Mouse (Mus musculus) limb, embryonic 11.5 days (tissue): ENCODE measurements around the gene Anapc1. TPM values are rescaled to one million over a fixed set of nuclear protein-coding genes. Genes with fewer than 3 reads are reported as not detected.
A peak's percentile ranks its signal among the peaks of the same experiment; 100 is the strongest.
"Not testable (repeated sequence)": the region's sequence is repeated elsewhere in the genome, so short reads cannot be mapped to it uniquely, and the experiment has no call there.

Experiments used
- ATAC-seq: fragments of 200-750 bp; cut with Nextera tagmentation; 2 replicates; pipeline ENCODE4 v1.8.0; 2017; ENCODE audit warnings: low read depth; ENCODE audit not compliant: insufficient number of reproducible peaks, low FRiP score, low TSS enrichment
- DNase-seq: peaks from one replicate; pipeline ENCODE4 v3.0.0-alpha.2; 2015; ENCODE audit warnings: low spot score
- H3K27ac ChIP-seq: fragments of 300-500 bp; sonication (generic); replicated peaks from 2 replicates; pipeline ENCODE4 v1.5.1; 2014; ENCODE audit warnings: low read depth, mild to moderate bottlenecking, low read length
- H3K27me3 ChIP-seq: fragments of 300-500 bp; sonication (generic); 2 replicates; pipeline ENCODE4 v1.6.1; 2014; ENCODE audit warnings: mild to moderate bottlenecking, low read length, mixed read lengths; ENCODE audit not compliant: control insufficient read depth, insufficient read depth
- H3K36me3 ChIP-seq: fragments of 300-500 bp; sonication (generic); 2 replicates; pipeline ENCODE4 v1.6.1; 2014; ENCODE audit warnings: mild to moderate bottlenecking, low read length, moderate library complexity, mixed read lengths; ENCODE audit not compliant: control insufficient read depth, insufficient read depth
- H3K4me1 ChIP-seq: fragments of 300-500 bp; sonication (generic); 2 replicates; pipeline ENCODE4 v1.6.1; 2014; ENCODE audit warnings: low read length, mixed read lengths; ENCODE audit not compliant: control insufficient read depth, insufficient read depth
- H3K4me2 ChIP-seq: fragments of 300-500 bp; sonication (generic); 2 replicates; pipeline ENCODE4 v1.6.1; 2014; ENCODE audit warnings: low read depth, mild to moderate bottlenecking, moderate library complexity; ENCODE audit not compliant: severe bottlenecking
- H3K4me3 ChIP-seq: fragments of 300-500 bp; sonication (generic); 2 replicates; pipeline ENCODE4 v1.5.1; 2014; ENCODE audit warnings: low read depth, low read length
- H3K9ac ChIP-seq: fragments of 300-500 bp; sonication (generic); 2 replicates; pipeline ENCODE4 v1.6.1; 2014; ENCODE audit warnings: mild to moderate bottlenecking, low read length
- H3K9me3 ChIP-seq: fragments of 300-500 bp; sonication (generic); 2 replicates; pipeline ENCODE4 v1.6.1; 2016; ENCODE audit warnings: low read length; ENCODE audit not compliant: control insufficient read depth
- WGBS: fragments of 180-500 bp; shearing (Covaris S2); extraction: QIAGEN DNeasy Blood & Tissue Kit; methylation state at CpG from one replicate; pipeline ENCODE4 v1.1.7; 2014; 5-methylcytosine and 5-hydroxymethylcytosine counted together
- polyA plus RNA-seq: library from polyadenylated mRNA; unstranded; fragments of >200 nt; fragmentation: Nextera tagmentation; extraction: Ambion mirVana; gene quantifications from 2 replicates; pipeline ENCODE4 v1.2.1, GENCODE M21; 2014

Gene Anapc1
- polyA plus RNA-seq, 1 experiment from 2014 or later = 99.7 TPM

- Histone ChIP-seq H3K4me1 (no peaks in the 10 kb centered on the region), H3K4me3 (no peak overlapping the region), H3K9me3 (no peaks in the 10 kb centered on the region), H3K27ac (no peak overlapping the region), H3K9ac (no peak overlapping the region), H3K36me3 (no peaks in the 10 kb centered on the region), H3K27me3 (no peaks in the 10 kb centered on the region), H3K4me2 (no peak overlapping the region)
- no peak for DNase-seq
- ATAC-seq = no peak
Observed at GRCm38 (mm10) chr2:128694548-128694947, 7.4 kb upstream of the Anapc1 start.

- WGBS = 91% methylated on average over 3 of the region's 3 CpGs
Observed at GRCm38 (mm10) chr2:128693828-128694227, 6.6 kb upstream of the Anapc1 start.

GRCm38 (mm10) chr2:128693236-128693635, 6.0 kb upstream of the Anapc1 start:
- Histone ChIP-seq H3K9me3 (no peaks in the 10 kb centered on the region), H3K27me3 (no peaks in the 10 kb centered on the region), H3K27ac (no peak overlapping the region), H3K4me3 (no peak overlapping the region), H3K4me2 (no peak overlapping the region), H3K9ac (no peak overlapping the region), H3K4me1 (no peaks in the 10 kb centered on the region), H3K36me3 (no peaks in the 10 kb centered on the region)
- 79% methylated on average over 4 of the region's 4 CpGs for WGBS
- DNase-seq (no peak), ATAC-seq (no peak)

More at GRCm38 (mm10) chr2:128693828-128694227, 6.6 kb upstream of the Anapc1 start:
- not testable (repeated sequence) for DNase-seq, H3K4me2 ChIP-seq, H3K9me3 ChIP-seq, H3K27me3 ChIP-seq, H3K27ac ChIP-seq, H3K36me3 ChIP-seq, H3K4me1 ChIP-seq, H3K9ac ChIP-seq, H3K4me3 ChIP-seq, ATAC-seq

- DNase-seq (no peak), ATAC-seq (no peak)
- Histone ChIP-seq H3K4me3 (no peak overlapping the region), H3K9ac (no peak overlapping the region), H3K4me1 (no peaks in the 10 kb centered on the region), H3K27me3 (no peaks in the 10 kb centered on the region), H3K36me3 (no peaks in the 10 kb centered on the region), H3K4me2 (no peak overlapping the region), H3K27ac (no peak overlapping the region), H3K9me3 (no peaks in the 10 kb centered on the region)
- 84% methylated on average over 10 of the region's 10 CpGs for WGBS
Observed at GRCm38 (mm10) chr2:128692771-128693170, 5.6 kb upstream of the Anapc1 start.

GRCm38 (mm10) chr2:128692336-128692735, 5.1 kb upstream of the Anapc1 start:
- H3K9ac ChIP-seq = no peak overlapping the region
- DNase-seq = peak; percentile 40
- no peak overlapping the region for H3K27ac ChIP-seq
- no peaks in the 10 kb centered on the region for H3K36me3 ChIP-seq
- H3K4me3 ChIP-seq = no peak overlapping the region
- 55% methylated on average over 14 of the region's 14 CpGs for WGBS
- H3K27me3 ChIP-seq = no peaks in the 10 kb centered on the region
- no peak overlapping the region for H3K4me2 ChIP-seq
- H3K9me3 ChIP-seq = no peaks in the 10 kb centered on the region
- ATAC-seq = no peak
- H3K4me1 ChIP-seq = no peaks in the 10 kb centered on the region

- Histone ChIP-seq H3K4me1 (peaks cover 6% of the 10 kb centered on the region), H3K4me2 (peak overlapping the region; percentile 49), H3K4me3 (peak overlapping the region; percentile 90), H3K9ac (peak overlapping the region; percentile 99), H3K27ac (peak overlapping the region; percentile 84; the same call in 1 of the 2 replicates), H3K27me3 (no peaks in the 10 kb centered on the region), H3K9me3 (no peaks in the 10 kb centered on the region), H3K36me3 (0 out of 2 replicates have a peak, but pooled peaks cover 4% of the 10 kb centered on the region)
- WGBS = 42% methylated on average over 10 of the region's 10 CpGs
- peak; percentile 80; the same call in 1 of the 2 replicates for ATAC-seq
- no peak for DNase-seq
Observed at GRCm38 (mm10) chr2:128687558-128688120, 448 bp upstream of the Anapc1 start.

GRCm38 (mm10) chr2:128680661-128681060, 6.5 kb downstream of the Anapc1 start:
- Histone ChIP-seq H3K9me3 (no peaks in the 10 kb centered on the region), H3K4me1 (peaks cover 1% of the 10 kb centered on the region), H3K36me3 (peaks cover 12% of the 10 kb centered on the region; the same call in 1 of the 2 replicates), H3K9ac (no peak overlapping the region), H3K4me2 (no peak overlapping the region), H3K27ac (no peak overlapping the region), H3K27me3 (no peaks in the 10 kb centered on the region), H3K4me3 (no peak overlapping the region)
- 76% methylated on average over 4 of the region's 4 CpGs for WGBS
- DNase-seq (no peak), ATAC-seq (no peak)

- DNase-seq (no peak), ATAC-seq (no peak)
- 92% methylated on average over 1 of the region's 1 CpGs for WGBS
- H3K4me1 ChIP-seq = no peaks in the 10 kb centered on the region
- no peaks in the 10 kb centered on the region for H3K9me3 ChIP-seq
- no peak overlapping the region for H3K4me3 ChIP-seq
- no peak overlapping the region for H3K27ac ChIP-seq
- H3K36me3 ChIP-seq = peaks cover 39% of the 10 kb centered on the region
- H3K4me2 ChIP-seq = no peak overlapping the region
- H3K9ac ChIP-seq = no peak overlapping the region
- H3K27me3 ChIP-seq = no peaks in the 10 kb centered on the region
Observed at GRCm38 (mm10) chr2:128620578-128620977, 66.6 kb downstream of the Anapc1 start.

GRCm38 (mm10) chr2:128615366-128615765, 71.8 kb downstream of the Anapc1 start:
- Histone ChIP-seq H3K4me1 (no peaks in the 10 kb centered on the region), H3K4me2 (no peak overlapping the region), H3K9me3 (no peaks in the 10 kb centered on the region), H3K9ac (no peak overlapping the region), H3K4me3 (no peak overlapping the region), H3K36me3 (peaks cover 48% of the 10 kb centered on the region), H3K27ac (no peak overlapping the region), H3K27me3 (no peaks in the 10 kb centered on the region)
- ATAC-seq = no peak
- DNase-seq = no peak
- 95% methylated on average over 4 of the region's 4 CpGs for WGBS
